Mouse (Mus musculus): ENCODE data around the gene Tm9sf1.

Tm9sf1 gene

DNA sequence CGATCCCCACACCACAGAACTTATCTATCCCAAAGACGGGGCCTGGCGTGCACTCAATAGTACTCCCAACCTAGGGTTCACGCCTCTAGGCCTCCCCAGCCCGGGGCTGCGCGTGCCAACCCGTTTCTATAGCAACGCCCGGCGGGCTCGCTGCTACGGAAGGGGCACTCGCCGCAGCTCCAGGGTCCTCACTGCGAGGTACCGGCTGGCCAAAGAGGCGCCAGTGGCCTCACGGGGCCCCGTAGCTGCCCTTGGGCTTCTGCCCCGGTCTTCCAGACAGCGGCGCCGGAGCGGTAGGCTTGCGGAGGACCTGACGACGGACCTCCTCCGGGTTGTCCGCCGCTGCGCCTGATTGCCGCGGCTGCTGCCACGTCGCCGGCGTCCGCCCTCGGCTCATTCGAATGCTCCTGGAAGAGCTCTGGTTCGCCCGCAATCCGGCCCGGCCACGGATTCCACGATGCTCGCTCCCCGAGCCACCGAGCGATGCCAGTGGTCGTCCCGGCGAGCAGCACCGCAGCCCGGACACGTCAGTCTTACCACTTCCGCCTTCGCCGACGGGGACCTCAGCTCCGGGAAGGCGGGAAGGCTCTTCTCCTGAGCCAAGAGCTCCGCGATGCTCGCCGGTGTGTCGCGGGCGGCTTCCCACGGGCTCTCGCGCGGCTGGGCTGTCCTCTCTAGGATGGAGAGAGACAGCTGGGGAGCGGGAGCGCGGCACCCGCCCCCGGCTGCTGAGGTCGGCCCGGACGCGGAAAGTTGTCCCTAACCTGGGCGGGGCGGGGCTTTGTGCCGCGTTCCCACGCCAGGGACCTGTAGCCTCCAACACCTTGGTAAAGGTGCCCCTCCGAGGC lies at the start of gene Tm9sf1:
Tm9sf1 (minus strand) TSS at position 747 of the 848 bp plus-strand sequence.
- DNase-seq (ENCODE audit: low read depth): peak; percentile 84

- no peak for DNase-seq (ENCODE audit: low read depth)
Observed at GRCm38 (mm10) chr14:55689433-55689832, 45.8 kb upstream of the Tm9sf1 start.

- DNase-seq (ENCODE audit: low read depth): no peak
Observed at GRCm38 (mm10) chr14:55682118-55682493, 38.5 kb upstream of the Tm9sf1 start.

GRCm38 (mm10) chr14:55681160-55682117 lies 37.8 kb upstream of the Tm9sf1 start, which contains the start of gene Tinf2:
TSS of gene Tinf2 (minus strand) at chr14:55681820.
- peak; percentile 98 for DNase-seq (ENCODE audit: low read depth)

GRCm38 (mm10) chr14:55677615-55678014 lies 34.0 kb upstream of the Tm9sf1 start:
- DNase-seq (ENCODE audit: low read depth): no peak

GRCm38 (mm10) chr14:55672741-55673060 lies 29.1 kb upstream of the Tm9sf1 start:
- DNase-seq (ENCODE audit: low read depth): no peak

DNA sequence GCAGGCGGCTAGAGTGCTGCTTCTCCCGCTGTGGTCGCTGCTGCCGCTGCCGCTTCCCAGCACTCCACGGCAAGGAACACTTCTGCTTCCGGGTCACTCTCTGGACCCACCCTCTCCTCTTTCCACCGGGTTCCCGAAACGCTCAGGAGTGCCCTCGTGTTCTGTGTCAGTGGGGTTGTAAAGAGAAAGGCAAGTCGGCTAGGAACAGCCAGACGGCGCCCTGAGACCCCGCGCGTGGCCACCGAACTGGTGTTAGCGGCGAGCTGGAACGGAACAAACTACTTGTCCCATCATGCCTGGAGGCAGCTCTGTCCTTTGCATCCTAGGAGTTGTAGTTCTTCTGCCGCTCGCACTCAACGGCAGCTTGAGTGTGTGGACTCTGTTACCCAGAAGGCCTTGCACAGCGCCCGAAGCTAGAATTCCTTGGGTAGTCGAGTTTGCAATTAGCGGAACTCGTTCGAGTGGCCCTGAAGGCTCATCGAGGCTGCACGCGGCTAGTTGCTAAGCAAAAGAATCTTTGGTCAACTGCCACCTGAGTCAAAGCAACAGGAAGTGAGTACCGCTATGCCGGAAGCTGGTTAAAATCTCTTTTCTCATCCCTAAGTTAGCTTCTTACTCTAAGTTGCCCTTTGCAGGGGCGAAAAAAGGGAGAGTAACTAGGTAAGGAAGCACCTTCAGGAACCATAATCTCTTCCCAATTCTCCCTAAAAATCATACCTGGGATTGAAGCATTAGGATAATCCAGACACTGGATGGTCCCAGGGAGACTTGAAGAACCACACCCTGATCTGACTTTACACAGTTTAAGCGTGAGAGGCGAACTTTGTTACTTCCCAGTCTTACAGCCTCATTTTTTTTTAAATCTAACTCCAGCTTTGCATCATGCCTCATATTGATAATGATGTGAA lies 28.5 kb upstream of the Tm9sf1 start, which contains the start of the genes Gmpr2 and Nedd8:
Gmpr2 (plus strand) TSS at position 109 of the 908 bp plus-strand sequence.
Nedd8 (minus strand) TSS at position 292 of the 908 bp plus-strand sequence.
- peak; percentile 94 for DNase-seq (ENCODE audit: low read depth)

DNA sequence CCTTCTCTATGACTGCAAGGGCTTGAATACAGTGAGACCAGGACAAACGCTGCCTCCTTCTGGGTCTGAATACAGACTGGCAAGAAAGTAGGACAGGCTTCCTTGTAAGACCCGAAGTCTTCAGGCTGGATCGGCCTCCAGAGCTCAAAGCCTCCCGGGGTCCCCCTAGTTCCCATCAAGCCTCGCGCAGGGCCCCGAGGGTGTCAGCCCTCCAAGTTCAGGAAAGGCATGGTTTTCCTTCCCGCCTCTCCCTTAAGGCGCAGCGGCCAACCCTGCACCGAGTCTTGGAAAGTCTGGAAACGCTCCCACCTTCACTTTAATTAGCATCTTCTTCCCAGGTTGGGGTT lies 27.9 kb upstream of the Tm9sf1 start:
- DNase-seq (ENCODE audit: low read depth): no peak

- DNase-seq (ENCODE audit: low read depth): no peak
Observed at GRCm38 (mm10) chr14:55660636-55661035, 17.0 kb upstream of the Tm9sf1 start.

- peak; percentile 86 for DNase-seq (ENCODE audit: low read depth)
Observed at GRCm38 (mm10) chr14:55659960-55660573, 16.5 kb upstream of the Tm9sf1 start, which contains the start of gene Mdp1. TSS of gene Mdp1 (minus strand) at chr14:55660508.

GRCm38 (mm10) chr14:55658011-55658410 lies 14.4 kb upstream of the Tm9sf1 start:
- DNase-seq (ENCODE audit: low read depth): no peak

DNA sequence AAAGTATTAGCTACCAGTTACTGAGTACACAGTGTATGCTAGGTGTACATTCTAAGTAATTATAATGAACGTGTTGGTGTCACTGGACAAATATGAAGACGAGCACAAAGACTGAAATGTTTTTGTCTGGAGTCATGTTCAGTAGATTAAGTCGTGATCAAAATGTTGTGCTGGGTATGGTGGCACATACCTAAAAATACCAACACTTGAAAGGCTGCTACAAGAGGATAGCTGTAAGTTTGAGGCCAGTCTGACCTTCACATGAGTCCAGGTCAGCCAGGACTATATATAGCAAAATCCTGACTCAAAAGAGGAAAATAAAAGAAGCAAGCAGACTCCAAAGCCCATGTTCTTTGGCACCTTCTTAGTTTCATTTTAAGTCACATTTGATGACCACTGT lies 13.3 kb upstream of the Tm9sf1 start:
- DNase-seq (ENCODE audit: low read depth): no peak

GRCm38 (mm10) chr14:55651528-55651927 lies 7.9 kb upstream of the Tm9sf1 start:
- DNase-seq (ENCODE audit: low read depth): no peak

DNA sequence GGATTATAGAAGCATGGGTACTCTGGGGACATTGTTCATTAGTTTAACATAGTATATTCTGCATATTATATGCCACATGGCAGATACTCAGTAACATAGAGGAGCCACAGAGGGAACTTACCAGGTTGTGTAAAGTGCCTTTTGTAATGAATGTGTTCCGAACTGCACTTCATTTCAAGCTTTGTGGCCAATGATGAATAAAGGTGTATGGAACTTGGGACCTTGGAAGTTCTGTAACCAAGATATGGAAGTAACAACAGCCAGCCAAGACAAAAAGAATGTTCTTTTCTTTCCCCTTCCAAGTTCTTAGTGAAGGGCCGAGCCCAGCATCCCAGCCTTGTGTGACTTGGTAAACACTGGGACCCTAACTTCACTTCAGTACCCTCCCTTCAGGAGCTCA lies 6.3 kb upstream of the Tm9sf1 start, which contains the start of gene Tssk4:
Tssk4 (plus strand) TSS at position 301 of the 400 bp plus-strand sequence.
- DNase-seq (ENCODE audit: low read depth): no peak

- peak; percentile 67 for DNase-seq (ENCODE audit: low read depth)
Observed at GRCm38 (mm10) chr14:55644261-55644888, 769 bp upstream of the Tm9sf1 start.

GRCm38 (mm10) chr14:55642679-55643059 lies 937 bp downstream of the Tm9sf1 start:
- no peak for DNase-seq (ENCODE audit: low read depth)

DNA sequence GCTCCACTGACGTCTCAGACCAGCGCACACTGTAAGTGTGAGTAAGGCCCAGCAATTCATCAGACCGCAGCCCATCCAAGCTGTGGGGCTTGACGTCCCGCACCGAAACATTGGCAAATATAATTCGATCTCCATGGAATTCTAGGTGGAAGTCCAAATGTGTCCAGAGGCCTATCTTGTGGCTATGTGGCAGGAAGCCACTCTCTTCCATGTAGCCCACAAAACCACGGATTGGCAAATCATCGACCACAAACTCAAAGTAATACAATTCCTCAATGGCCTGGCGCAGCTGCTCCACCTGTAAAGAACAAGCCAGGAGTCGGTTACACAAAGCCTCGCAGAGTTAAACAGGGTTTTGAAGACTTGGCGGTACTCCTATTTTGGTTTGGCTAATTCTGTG lies 2.3 kb downstream of the Tm9sf1 start:
- no peak for DNase-seq (ENCODE audit: low read depth)

DNA sequence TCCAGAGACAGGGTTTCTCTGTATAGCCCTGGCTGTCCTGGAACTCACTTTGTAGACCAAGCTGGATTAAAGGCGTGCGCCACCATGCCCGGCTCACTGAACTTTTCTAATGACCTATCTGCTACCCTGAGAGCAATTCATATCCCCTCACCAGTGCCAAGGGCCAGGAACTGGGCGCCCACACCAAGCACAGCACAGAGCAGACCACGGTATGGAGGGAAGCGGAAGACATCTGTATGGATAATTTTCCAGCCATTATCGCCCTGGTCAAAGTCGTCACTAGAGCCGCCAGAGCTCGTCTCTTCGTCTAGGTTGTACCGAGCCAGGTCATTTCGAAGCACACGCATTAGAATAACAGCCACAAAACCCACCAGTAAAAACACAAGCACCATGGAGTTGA lies 2.8 kb downstream of the Tm9sf1 start:
- DNase-seq (ENCODE audit: low read depth): no peak

DNA sequence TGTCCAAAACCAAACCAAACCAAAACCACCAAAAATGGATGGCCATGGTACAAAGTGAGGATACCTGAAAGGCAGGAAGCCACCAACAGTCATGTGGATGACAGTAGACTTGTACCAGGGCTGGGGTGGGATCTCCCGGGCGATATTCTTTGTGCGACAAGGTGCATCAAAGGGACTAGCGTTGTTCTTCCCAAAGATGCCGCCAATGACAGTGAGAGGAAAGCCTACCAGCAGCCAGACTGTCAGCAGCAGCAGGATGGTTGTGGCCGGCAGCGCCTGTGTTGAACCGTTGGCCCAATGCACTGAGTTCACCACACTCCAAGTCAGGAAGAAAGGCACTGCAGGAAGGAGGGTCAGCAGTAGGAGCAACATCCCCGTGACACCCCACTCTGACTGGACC lies 5.8 kb downstream of the Tm9sf1 start, which contains the start of gene Gm49378:
Gm49378 (minus strand) TSS at position 101 of the 400 bp plus-strand sequence.
- DNase-seq (ENCODE audit: low read depth): no peak

GRCm38 (mm10) chr14:55635523-55636007 lies 8.0 kb downstream of the Tm9sf1 start, which contains the start of gene Ipo4:
TSS of gene Ipo4 (minus strand) at chr14:55635957.
- DNase-seq (ENCODE audit: low read depth): peak; percentile 91
